ENCODE assay signal across 9 mouse cellular contexts in genomic region chr7:128746151-128746550, GRCm38 (mm10). TPM values are rescaled to one million over a fixed set of nuclear protein-coding genes. Genes with fewer than 3 reads are reported as not detected.
A peak's percentile ranks its signal among the peaks of the same experiment; 100 is the strongest.
DNase-seq lines count a peak whose midpoint lies in the region; ATAC-seq and TF ChIP-seq lines count a peak whose summit lies in the region.
"Had no signal": no experiment of that assay in that cellular context is flagged by ENCODE, and none has a peak within 500 bp of the region (broad histone marks: within the 10 kb centered on the region; RNA-seq: fewer than 3 reads in every experiment).

No protein-coding gene starts in this region.

- peaks cover 26% of the 10 kb centered on the region for H3K36me3 ChIP-seq in heart, embryonic 13.5 days
- peaks cover 6 to 40% of the 10 kb centered on the region in 2 experiments for H3K36me3 ChIP-seq in MEL (ENCODE audit: control insufficient read depth in 1 of 2, insufficient read depth in 2 of 2, low read length in 2 of 2)
- peaks cover 4% of the 10 kb centered on the region for H3K36me3 ChIP-seq in forebrain, postnatal 0 days (ENCODE audit: insufficient read depth)
- H3K36me3 ChIP-seq in liver, postnatal 0 days (replicated peaks; ENCODE audit: insufficient read depth, low read length), result peaks cover 16% of the 10 kb centered on the region

- peaks cover 59% of the 10 kb centered on the region for H3K4me1 ChIP-seq in heart, embryonic 13.5 days
- peaks cover 6 to 35% of the 10 kb centered on the region in 2 experiments for H3K4me1 ChIP-seq in MEL (ENCODE audit: control insufficient read depth in 1 of 2, insufficient read depth in 2 of 2, low read length in 2 of 2)
- H3K4me1 ChIP-seq in forebrain, postnatal 0 days (ENCODE audit: insufficient read depth), result peaks cover 10% of the 10 kb centered on the region
- peaks cover 42% of the 10 kb centered on the region for H3K4me1 ChIP-seq in liver, postnatal 0 days (ENCODE audit: insufficient read depth)

- TF ChIP-seq CTCF in MEL (IDR thresholded peaks at IDR 0.05 in 2 of 3, conservative IDR thresholded peaks at IDR 0.05 in 1 of 3; ENCODE audit: control insufficient read depth in 1 of 3, insufficient read depth in 1 of 3, low read depth in 2 of 3, low read length in 3 of 3, poor library complexity in 1 of 3, severe bottlenecking in 1 of 3), result no peak
- TF ChIP-seq CTCF in forebrain, postnatal 0 days (IDR thresholded peaks at IDR 0.05; ENCODE audit: low read depth), result no peak
- no peak for TF ChIP-seq CTCF in liver, postnatal 0 days (IDR thresholded peaks at IDR 0.05; ENCODE audit: low read depth)

- peak overlapping the region; percentile 84 for H3K4me3 ChIP-seq in heart, embryonic 13.5 days
- H3K4me3 ChIP-seq in MEL (ENCODE audit: control insufficient read depth in 1 of 2, insufficient read depth in 1 of 2, low read depth in 2 of 2, low read length in 2 of 2), result peak overlapping the region; percentile 56 to 72
- H3K4me3 ChIP-seq in forebrain, postnatal 0 days (ENCODE audit: low read depth, low read length), result no peak overlapping the region
- H3K4me3 ChIP-seq in liver, postnatal 0 days (ENCODE audit: low read depth, low read length), result peak overlapping the region; percentile 95

- no peak for TF ChIP-seq EP300 in MEL (IDR thresholded peaks at IDR 0.05; ENCODE audit: low read depth in 1 of 2, low read length in 2 of 2)
- no peak for TF ChIP-seq EP300 in liver, postnatal 0 days (IDR thresholded peaks at IDR 0.05; ENCODE audit: low read depth)

- H3K9me3 ChIP-seq in heart, embryonic 13.5 days, result no peaks in the 10 kb centered on the region
- no peaks in the 10 kb centered on the region for H3K9me3 ChIP-seq in MEL (replicated peaks; ENCODE audit: insufficient read depth, low read length)
- no peaks in the 10 kb centered on the region for H3K9me3 ChIP-seq in forebrain, postnatal 0 days (ENCODE audit: low read length)
- no peaks in the 10 kb centered on the region for H3K9me3 ChIP-seq in liver, postnatal 0 days (ENCODE audit: low read length)

- no peaks in the 10 kb centered on the region; the same call in 1 of the 2 replicates for H3K27me3 ChIP-seq in heart, embryonic 13.5 days (replicated peaks)
- H3K27me3 ChIP-seq in MEL (ENCODE audit: control insufficient read depth in 1 of 2, insufficient read depth in 2 of 2, low read length in 2 of 2), result no peaks in the 10 kb centered on the region
- H3K27me3 ChIP-seq in forebrain, postnatal 0 days (ENCODE audit: insufficient read depth, low read length), result no peaks in the 10 kb centered on the region
- H3K27me3 ChIP-seq in liver, postnatal 0 days (ENCODE audit: insufficient read depth, low read length), result no peaks in the 10 kb centered on the region

- ATAC-seq in heart, embryonic 13.5 days (ENCODE audit: extremely low read depth, insufficient number of reproducible peaks, low FRiP score, low TSS enrichment), result no peak
- ATAC-seq in forebrain, postnatal 0 days, result no peak
- ATAC-seq in liver, postnatal 0 days, result no peak

- no peak for TF ChIP-seq POLR2A in MEL (IDR thresholded peaks at IDR 0.05; ENCODE audit: control insufficient read depth in 1 of 2, insufficient read depth in 1 of 2, low read depth in 1 of 2, low read length in 2 of 2, poor library complexity in 1 of 2)

- peak overlapping the region; percentile 95 for H3K4me2 ChIP-seq in heart, embryonic 13.5 days
- H3K4me2 ChIP-seq in forebrain, postnatal 0 days (ENCODE audit: low read depth), result peak overlapping the region; percentile 88
- peak overlapping the region; percentile 92 for H3K4me2 ChIP-seq in liver, postnatal 0 days (ENCODE audit: low read depth, low read length)

- no peak for TF ChIP-seq RAD21 in MEL (IDR thresholded peaks at IDR 0.05; ENCODE audit: low read depth, low read length)

- H3K27ac ChIP-seq in heart, embryonic 13.5 days (replicated peaks), result no peak overlapping the region
- H3K27ac ChIP-seq in MEL (ENCODE audit: control insufficient read depth, low read depth, low read length), result no peak overlapping the region
- no peak overlapping the region for H3K27ac ChIP-seq in forebrain, postnatal 0 days (ENCODE audit: low read depth, low read length)
- H3K27ac ChIP-seq in liver, postnatal 0 days (ENCODE audit: low read depth), result peak overlapping the region; percentile 97; the same call in 1 of the 2 replicates

- H3K79me2 ChIP-seq in MEL (ENCODE audit: control insufficient read depth, insufficient read depth, low read length, poor library complexity), result peaks cover 48% of the 10 kb centered on the region

- H3K9ac ChIP-seq in heart, embryonic 13.5 days, result peak overlapping the region; percentile 96
- H3K9ac ChIP-seq in MEL (ENCODE audit: control insufficient read depth, low read depth, low read length, poor library complexity, severe bottlenecking), result peak overlapping the region; percentile 84
- H3K9ac ChIP-seq in forebrain, postnatal 0 days, result peak overlapping the region; percentile 95; the same call in 1 of the 2 replicates
- H3K9ac ChIP-seq in liver, postnatal 0 days (replicated peaks), result peak overlapping the region; percentile 94

- DNase-seq in heart, adult 18-20 months, result no peak
- no peak for DNase-seq in MEL (ENCODE audit: low read depth, low spot score)
- DNase-seq in forebrain, postnatal 0 days, result no peak
- DNase-seq in liver, postnatal 0 days, result no peak
- DNase-seq in frontal cortex, postnatal 14 days (ENCODE audit: low spot score in 2 of 2), result no peak
- no peak for DNase-seq in right cerebral cortex, postnatal 36 days (ENCODE audit: low spot score in 2 of 2)
- no peak for DNase-seq in frontal cortex, postnatal 36 days (ENCODE audit: low spot score in 2 of 2)
- DNase-seq: spleen, adult 18-20 months had no signal

- 66% methylated on average over 10 of the region's 10 CpGs for WGBS in heart, embryonic 13.5 days
- 81% methylated on average over 10 of the region's 10 CpGs for WGBS in forebrain, postnatal 0 days
- WGBS in liver, postnatal 0 days (ENCODE audit: insufficient replicate concordance), result 78% methylated on average over 10 of the region's 10 CpGs

TF ChIP-seq in MEL, 35 proteins besides CTCF, POLR2A, EP300 and RAD21:
- TF ChIP-seq GABPA (IDR thresholded peaks at IDR 0.05; ENCODE audit: low read depth, low read length) (no peak), POLR2AphosphoS2 (IDR thresholded peaks at IDR 0.05; ENCODE audit: low read length) (no peak), USF1 (IDR thresholded peaks at IDR 0.05; ENCODE audit: low read depth, low read length) (no peak), ELF1 (IDR thresholded peaks at IDR 0.05; ENCODE audit: low read depth, low read length) (no peak), ZNF384 (IDR thresholded peaks at IDR 0.05; ENCODE audit: low read depth, low read length) (no peak), TCF12 (IDR thresholded peaks at IDR 0.05; ENCODE audit: low read depth, low read length) (no peak), SMC3 (IDR thresholded peaks at IDR 0.05; ENCODE audit: low read depth, low read length) (no peak), MEF2A (IDR thresholded peaks at IDR 0.05; ENCODE audit: extremely low read depth, insufficient replicate concordance, low read depth, low read length, poor library complexity, severe bottlenecking) (no peak), SIN3A (IDR thresholded peaks at IDR 0.05; ENCODE audit: low read length) (no peak), USF2 (IDR thresholded peaks at IDR 0.05; ENCODE audit: borderline replicate concordance in 1 of 2, insufficient read depth in 1 of 2, low read depth in 1 of 2, low read length in 2 of 2) (no peak), HCFC1 (IDR thresholded peaks at IDR 0.05; ENCODE audit: low read depth, low read length) (no peak), ZC3H11A (IDR thresholded peaks at IDR 0.05; ENCODE audit: low read depth, low read length) (no peak), MYB (IDR thresholded peaks at IDR 0.05; ENCODE audit: low read depth, low read length) (no peak), NRF1 (IDR thresholded peaks at IDR 0.05; ENCODE audit: insufficient read depth, low read depth, low read length, poor library complexity, severe bottlenecking) (no peak), GATA1 (IDR thresholded peaks at IDR 0.05; ENCODE audit: low read depth, low read length) (no peak)

RNA-seq across cellular contexts. Expression of gene Sec23ip, which starts 1.4 kb away (rescaled TPM):
- 30.7 and 31.4 TPM in 2 replicates for polyA plus RNA-seq in heart, embryonic 13.5 days (2015; fragmentation: Nextera tagmentation; extraction: Ambion mirVana)
- 10 to 100 TPM; 19.0 to 27.6 TPM for total RNA-seq in heart, adult 18-20 months (2021)
- total RNA-seq in MEL (2012; rRNA removed), result 20.7 and 21.2 TPM in 2 replicates
- 10 to 100 TPM in 1 of 2 experiments, not detected in 1; 43.7 TPM for polyA plus RNA-seq in MEL (2012; ENCODE audit: insufficient read depth in 1 of 2, insufficient read length in 2 of 2, low read depth in 1 of 2, low replicate concordance in 2 of 2, missing spikeins in 1 of 2)
- 18.3 and 22.0 TPM in 2 replicates for total RNA-seq in forebrain, postnatal 0 days (2014; rRNA removed)
- polyA plus RNA-seq in forebrain, postnatal 0 days (2015; fragmentation: Nextera tagmentation; extraction: Ambion mirVana), result 16.6 and 23.8 TPM in 2 replicates
- polyA plus RNA-seq in liver, postnatal 0 days (2015; fragmentation: Nextera tagmentation; extraction: Ambion mirVana), result 10.2 and 11.3 TPM in 2 replicates

RNA-seq across cellular contexts. Expression of gene Mcmbp, which starts 5.9 kb away (rescaled TPM):
- 37.7 and 39.8 TPM in 2 replicates for polyA plus RNA-seq in heart, embryonic 13.5 days (2015; fragmentation: Nextera tagmentation; extraction: Ambion mirVana)
- 10 to 100 TPM; 21.7 to 23.7 TPM for total RNA-seq in heart, adult 18-20 months (2021)
- 44.6 and 49.3 TPM in 2 replicates for total RNA-seq in MEL (2012; rRNA removed)
- 10 to 100 TPM in 1 of 2 experiments, not detected in 1; 91.1 TPM for polyA plus RNA-seq in MEL (2012; ENCODE audit: insufficient read depth in 1 of 2, insufficient read length in 2 of 2, low read depth in 1 of 2, low replicate concordance in 2 of 2, missing spikeins in 1 of 2)
- total RNA-seq in forebrain, postnatal 0 days (2014; rRNA removed), result 34.6 and 43.3 TPM in 2 replicates
- polyA plus RNA-seq in forebrain, postnatal 0 days (2015; fragmentation: Nextera tagmentation; extraction: Ambion mirVana), result 32.4 and 42.0 TPM in 2 replicates
- polyA plus RNA-seq in liver, postnatal 0 days (2015; fragmentation: Nextera tagmentation; extraction: Ambion mirVana), result 19.5 and 19.9 TPM in 2 replicates
